Mouse (Mus musculus) splenic B cell, adult 2 months (primary cell): ENCODE measurements around the gene Rpp30.
A peak's percentile ranks its signal among the peaks of the same experiment; 100 is the strongest.

Source experiments
- DNase-seq: peaks from one replicate; pipeline ENCODE4 v3.0.0-alpha.2; 2011; ENCODE audit warnings: low read depth, low spot score
- H3K27me3 ChIP-seq: 2 replicates; pipeline ENCODE4 v1.6.1; 2012; ENCODE audit warnings: mild to moderate bottlenecking, low read length, moderate library complexity, mixed read lengths; ENCODE audit not compliant: control insufficient read depth, poor library complexity, insufficient read depth, severe bottlenecking
- H3K36me3 ChIP-seq: 2 replicates; pipeline ENCODE4 v1.6.1; 2012; ENCODE audit warnings: mild to moderate bottlenecking, low read length, moderate library complexity, mixed read lengths; ENCODE audit not compliant: control insufficient read depth, poor library complexity, insufficient read depth, severe bottlenecking

The Rpp30 gene

DNA sequence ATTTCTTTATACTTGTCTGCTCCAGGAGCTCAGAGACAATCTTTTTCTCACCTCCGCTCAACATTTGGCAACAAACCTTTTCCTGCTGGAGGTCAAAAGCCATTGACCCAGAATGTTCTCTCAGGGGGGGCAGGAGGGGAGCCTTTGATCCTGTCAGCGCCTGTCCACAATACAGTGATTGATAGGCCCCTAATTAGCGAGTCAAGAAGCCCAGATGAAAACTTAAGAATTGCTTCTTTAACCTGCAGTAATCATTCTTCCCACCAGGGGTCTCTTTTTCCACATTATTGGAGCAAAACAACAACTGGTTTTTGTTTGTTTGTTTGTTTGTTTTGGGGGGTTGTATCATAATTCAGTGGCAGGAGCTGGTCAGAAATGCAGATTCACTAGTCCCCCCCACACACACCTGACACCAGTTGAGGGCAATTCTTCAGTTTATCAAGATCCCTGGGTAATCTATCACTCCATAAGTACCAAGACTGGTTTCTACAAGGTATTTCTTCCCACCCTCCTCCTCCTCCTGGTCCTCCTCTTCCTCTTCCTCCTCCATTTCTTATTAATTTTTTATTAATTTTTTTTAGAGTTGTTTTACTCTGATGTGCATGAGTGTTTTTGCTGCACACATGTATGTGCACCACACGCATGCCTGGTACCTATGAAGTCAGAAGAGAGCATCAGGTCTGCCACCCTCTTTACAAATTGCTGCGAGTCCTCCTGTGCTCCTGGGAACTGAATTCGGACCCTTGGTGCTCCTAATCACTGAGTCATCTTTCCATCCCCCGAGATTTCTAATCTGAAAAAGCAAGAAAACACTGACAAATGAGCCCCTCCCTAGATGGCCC lies 27.8 kb downstream of the Rpp30 start:
- peak; percentile 41 for DNase-seq
- no peaks in the 10 kb centered on the region for H3K27me3 ChIP-seq
- no peaks in the 10 kb centered on the region for H3K36me3 ChIP-seq

DNA sequence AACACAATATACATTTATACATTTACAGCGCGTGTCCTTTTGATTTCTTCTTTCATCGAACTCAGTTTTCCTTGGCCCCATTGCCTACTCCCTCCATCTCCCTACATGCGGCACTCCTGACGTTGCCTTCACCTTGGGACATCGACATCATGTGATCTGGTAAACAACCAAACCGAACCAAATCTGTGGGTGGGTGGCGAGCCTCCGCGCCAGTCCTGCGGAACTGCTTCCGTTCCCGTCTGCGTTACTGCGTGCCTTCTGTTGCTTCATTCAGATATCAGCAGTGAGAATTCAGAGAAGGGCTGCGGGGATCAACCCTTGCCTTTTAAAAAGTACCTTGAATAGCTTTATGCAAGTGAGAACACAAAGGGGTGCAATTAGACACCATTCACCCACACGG lies 28.5 kb downstream of the Rpp30 start:
- DNase-seq, result no peak
- Histone ChIP-seq H3K36me3 (no peaks in the 10 kb centered on the region), H3K27me3 (no peaks in the 10 kb centered on the region)

- DNase-seq, result no peak
- H3K27me3 ChIP-seq, result no peaks in the 10 kb centered on the region
- no peaks in the 10 kb centered on the region for H3K36me3 ChIP-seq
These were observed 32.7 kb downstream of the Rpp30 start for GRCm38 (mm10) chr19:36116185-36116584.

- no peak for DNase-seq
- H3K27me3 ChIP-seq, result no peaks in the 10 kb centered on the region
These were observed 35.7 kb downstream of the Rpp30 start for GRCm38 (mm10) chr19:36119219-36119618.

GRCm38 (mm10) chr19:36119783-36120471 lies 36.4 kb downstream of the Rpp30 start, which contains the start of gene Ankrd1:
Gene Ankrd1, minus strand, starts transcription at chr19:36120099.
- H3K36me3 ChIP-seq, result no peaks in the 10 kb centered on the region
- no peaks in the 10 kb centered on the region for H3K27me3 ChIP-seq
- no peak for DNase-seq

More at GRCm38 (mm10) chr19:36119219-36119618, 35.7 kb downstream of the Rpp30 start:
- H3K36me3 ChIP-seq, result no peaks in the 10 kb centered on the region

DNA sequence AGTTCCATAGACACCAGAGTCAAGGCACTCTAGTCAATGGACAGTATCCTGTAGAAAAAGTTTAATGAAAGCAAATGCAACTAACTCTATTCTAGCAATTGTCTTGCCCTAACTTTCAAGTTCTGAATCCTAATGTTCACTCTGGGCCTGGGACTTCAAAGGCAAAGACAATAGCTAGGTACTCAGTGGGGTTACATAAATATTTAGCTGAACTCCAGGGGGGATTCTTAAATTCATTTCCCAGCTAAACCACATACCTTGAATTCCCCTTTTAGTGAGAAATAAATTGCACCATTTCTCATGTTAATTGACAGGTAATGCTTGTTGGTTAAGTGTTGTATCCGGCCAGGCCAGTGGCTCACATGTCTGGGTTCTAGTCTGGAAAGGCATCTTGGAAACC lies 40.7 kb downstream of the Rpp30 start:
- H3K36me3 ChIP-seq, result no peaks in the 10 kb centered on the region
- no peaks in the 10 kb centered on the region for H3K27me3 ChIP-seq
- no peak for DNase-seq

GRCm38 (mm10) chr19:36128440-36128839 lies 44.9 kb downstream of the Rpp30 start:
- no peak for DNase-seq

DNA sequence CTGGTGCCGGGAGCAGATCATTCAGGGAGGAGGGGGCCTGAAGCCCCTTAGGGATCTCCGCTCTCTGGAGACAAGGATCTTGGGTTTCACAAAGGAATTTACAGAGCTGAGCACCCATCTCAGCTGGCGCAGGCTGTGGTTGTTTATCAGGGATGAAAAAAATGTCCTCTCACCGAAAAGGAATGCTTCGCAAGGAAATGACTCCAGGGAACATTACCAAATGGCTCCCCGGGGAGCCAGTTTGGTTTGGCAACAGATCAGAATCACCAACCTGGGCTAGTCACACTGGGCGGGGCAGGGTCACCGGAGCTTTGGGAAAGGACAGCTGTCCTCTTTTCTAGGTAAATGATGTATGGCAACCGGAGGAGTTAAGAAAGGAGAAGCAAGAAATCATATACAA lies 45.7 kb downstream of the Rpp30 start:
- H3K27me3 ChIP-seq, result no peaks in the 10 kb centered on the region
- DNase-seq, result no peak
- H3K36me3 ChIP-seq, result no peaks in the 10 kb centered on the region

More at GRCm38 (mm10) chr19:36128440-36128839, 44.9 kb downstream of the Rpp30 start:
- no peaks in the 10 kb centered on the region for H3K36me3 ChIP-seq
- no peaks in the 10 kb centered on the region for H3K27me3 ChIP-seq

DNA sequence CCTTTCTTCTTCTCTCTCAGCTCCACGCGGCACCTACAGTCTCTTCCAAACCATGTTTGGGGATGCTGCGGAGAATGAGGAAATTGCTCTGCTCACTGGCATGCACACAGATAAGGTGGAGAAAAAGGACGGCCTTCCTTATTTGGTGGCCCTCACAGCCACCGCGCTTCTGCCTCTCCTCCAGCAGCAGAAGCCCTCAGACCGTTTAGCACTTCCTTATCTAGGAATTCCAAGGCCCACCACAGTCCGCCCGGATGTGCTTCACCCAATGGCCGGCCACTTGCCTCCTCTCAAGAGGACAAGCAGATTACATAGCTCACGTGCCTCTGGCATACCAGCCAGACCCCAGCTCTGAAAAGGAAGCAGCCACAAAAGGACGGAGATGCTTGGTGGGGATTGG lies 46.1 kb downstream of the Rpp30 start:
- H3K36me3 ChIP-seq, result no peaks in the 10 kb centered on the region

DNA sequence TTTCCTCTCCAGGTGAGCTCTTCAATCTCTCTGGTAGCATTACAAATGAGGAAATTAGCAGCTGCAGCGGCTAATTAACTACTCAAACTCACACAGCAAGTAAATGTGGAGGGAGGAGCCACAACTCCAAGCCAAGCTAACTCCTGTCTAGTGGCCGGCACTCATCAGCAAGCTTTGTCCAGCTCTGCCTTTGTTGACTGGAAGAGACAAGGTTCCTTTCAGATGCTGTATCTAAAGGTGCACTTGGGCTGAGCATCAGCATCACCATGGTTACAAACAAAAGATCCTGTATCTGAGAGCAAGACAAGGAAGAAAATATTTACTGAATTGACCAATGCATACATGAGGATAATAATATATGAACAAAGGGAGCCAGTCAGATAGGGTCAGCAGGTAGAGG lies 46.7 kb downstream of the Rpp30 start:
- Histone ChIP-seq H3K36me3 (no peaks in the 10 kb centered on the region), H3K27me3 (no peaks in the 10 kb centered on the region)
- DNase-seq, result no peak

More for the DNA sequence above, 46.1 kb downstream of the Rpp30 start:
- no peaks in the 10 kb centered on the region for H3K27me3 ChIP-seq
- no peak for DNase-seq

- no peaks in the 10 kb centered on the region for H3K27me3 ChIP-seq
- no peaks in the 10 kb centered on the region for H3K36me3 ChIP-seq
- no peak for DNase-seq
These were observed 48.5 kb downstream of the Rpp30 start for GRCm38 (mm10) chr19:36131990-36132389.

DNA sequence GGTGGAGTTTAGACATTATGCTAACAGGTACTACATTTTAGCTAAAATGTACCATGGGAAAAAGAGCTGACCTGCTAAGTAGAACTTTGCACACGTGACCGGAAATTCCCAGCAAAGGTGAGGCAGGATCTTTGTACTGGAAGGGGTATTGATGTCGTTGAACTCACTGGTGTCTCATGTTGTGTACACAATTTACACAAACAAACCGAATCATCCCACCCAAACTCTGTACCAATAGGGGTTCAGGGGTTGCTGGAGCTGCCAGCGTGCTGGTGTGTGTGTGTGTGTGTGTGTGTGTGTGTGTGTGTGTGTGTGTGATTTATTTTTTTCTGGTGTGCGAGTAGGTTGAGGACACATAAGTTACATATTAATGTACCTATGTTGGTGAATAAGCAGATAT lies 49.5 kb downstream of the Rpp30 start:
- DNase-seq, result no peak
- Histone ChIP-seq H3K36me3 (no peaks in the 10 kb centered on the region), H3K27me3 (no peaks in the 10 kb centered on the region)

DNA sequence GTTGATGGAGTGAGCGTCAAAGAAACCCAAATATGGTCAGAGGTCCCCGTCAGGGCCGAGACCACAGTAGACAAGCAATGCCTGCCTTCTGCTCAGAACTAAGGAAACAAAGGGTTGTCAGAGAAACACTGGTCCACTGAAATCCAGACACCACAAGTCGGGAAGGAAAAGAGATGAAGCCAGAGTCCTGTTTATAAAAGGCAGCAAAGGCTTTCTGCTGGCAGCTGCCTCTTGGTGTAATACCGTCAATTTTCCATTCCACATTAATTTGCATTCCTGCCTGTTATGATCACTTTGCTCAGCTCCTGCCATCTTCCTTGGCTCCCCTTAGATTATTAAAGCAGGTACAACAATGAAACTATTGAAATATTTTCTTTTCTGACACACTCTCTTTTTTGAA lies 50.2 kb downstream of the Rpp30 start:
- Histone ChIP-seq H3K27me3 (no peaks in the 10 kb centered on the region), H3K36me3 (no peaks in the 10 kb centered on the region)
- no peak for DNase-seq

- no peak for DNase-seq
- H3K27me3 ChIP-seq, result no peaks in the 10 kb centered on the region
These were observed 60.1 kb downstream of the Rpp30 start for GRCm38 (mm10) chr19:36143571-36143970.

DNA sequence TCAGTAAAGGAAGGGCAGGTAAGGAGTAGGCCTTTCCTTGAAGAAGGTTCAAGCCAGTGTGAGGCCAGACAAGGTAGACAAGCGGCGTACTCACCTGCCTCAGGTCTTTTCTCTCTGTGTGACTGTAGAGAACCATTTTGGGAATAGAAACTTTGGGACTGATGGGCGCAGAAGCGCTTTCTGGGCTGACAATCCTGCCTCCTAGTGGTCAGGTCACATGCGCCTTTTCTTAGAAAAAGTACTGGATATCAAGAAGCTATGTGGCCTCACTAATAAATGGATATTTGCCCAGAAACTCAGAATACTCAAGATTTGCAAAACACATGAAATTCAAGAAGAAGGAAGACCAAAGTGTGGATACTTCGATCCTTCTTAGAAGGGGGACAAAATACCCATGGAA lies 65.1 kb downstream of the Rpp30 start:
- H3K27me3 ChIP-seq, result no peaks in the 10 kb centered on the region
- no peaks in the 10 kb centered on the region for H3K36me3 ChIP-seq
- no peak for DNase-seq

More at GRCm38 (mm10) chr19:36143571-36143970, 60.1 kb downstream of the Rpp30 start:
- no peaks in the 10 kb centered on the region for H3K36me3 ChIP-seq
